7 mouse cellular contexts compared by ENCODE assay signal in the genomic region with DNA sequence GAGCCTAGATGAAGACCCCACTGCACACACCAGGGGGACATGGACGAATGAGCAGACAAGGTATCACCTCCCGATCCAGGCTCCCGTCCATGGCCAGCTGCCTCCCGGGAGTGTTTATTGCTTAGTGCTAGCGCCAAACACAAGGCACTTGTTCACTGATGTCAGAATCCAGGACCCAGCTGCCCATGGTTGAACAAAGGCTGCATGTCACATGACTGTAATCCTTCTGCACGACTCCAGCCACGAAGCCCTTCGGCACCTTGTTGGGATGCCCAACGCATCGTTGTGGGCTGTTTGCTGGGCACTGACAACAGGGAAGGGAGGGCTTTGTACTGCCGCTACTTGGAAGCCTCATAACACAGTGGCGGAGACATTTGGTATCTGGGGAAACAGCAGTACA. TPM values are rescaled to one million over a fixed set of nuclear protein-coding genes. Genes with fewer than 3 reads are reported as not detected.
DNase-seq lines count a peak whose midpoint lies in the region; ATAC-seq and TF ChIP-seq lines count a peak whose summit lies in the region.

B230104I21Rik (plus strand) TSS at position 367 of the 400 bp plus-strand sequence.

- 74% methylated on average over 12 of the region's 12 CpGs for WGBS in lung, postnatal 0 days
- 39% methylated on average over 12 of the region's 12 CpGs for WGBS in midbrain, embryonic 16.5 days

- DNase-seq in lung, postnatal 0 days (ENCODE audit: low spot score): no peak
- no peak for DNase-seq in lung, adult 18-20 months
- peak; percentile 55 to 70 for DNase-seq in layer of hippocampus, postnatal 36 days
- DNase-seq in spleen, postnatal 14 days (ENCODE audit: low spot score in 2 of 2): no peak

- no peaks in the 10 kb centered on the region; the same call in 1 of the 2 replicates for H3K4me1 ChIP-seq in lung, postnatal 0 days (ENCODE audit: insufficient read depth, low read depth, low read length)
- peaks cover 10% of the 10 kb centered on the region for H3K4me1 ChIP-seq in midbrain, embryonic 16.5 days (ENCODE audit: control insufficient read depth, insufficient read depth, low read length)

- TF ChIP-seq EP300 in lung, postnatal 0 days (IDR thresholded peaks at IDR 0.05): no peak

- no peaks in the 10 kb centered on the region for H3K27me3 ChIP-seq in lung, postnatal 0 days (replicated peaks; ENCODE audit: insufficient read depth, low read length)
- no peaks in the 10 kb centered on the region; the same call in 1 of the 2 replicates for H3K27me3 ChIP-seq in midbrain, embryonic 16.5 days (ENCODE audit: control insufficient read depth, insufficient read depth, low read depth, low read length)

- no peaks in the 10 kb centered on the region for H3K9me3 ChIP-seq in lung, postnatal 0 days (ENCODE audit: low read length)
- H3K9me3 ChIP-seq in midbrain, embryonic 16.5 days (replicated peaks; ENCODE audit: control insufficient read depth, low read length, poor library complexity, severe bottlenecking): no peaks in the 10 kb centered on the region

- H3K4me3 ChIP-seq in lung, postnatal 0 days (ENCODE audit: low read depth, low read length): no peak within 1 kb of the TSS
- H3K4me3 ChIP-seq in midbrain, embryonic 16.5 days (ENCODE audit: low read depth, low read length): 0 out of 2 replicates have a peak within 1 kb of the TSS, but pooled peaks have one; percentile 0

- H3K4me2 ChIP-seq in lung, postnatal 0 days (replicated peaks; ENCODE audit: low read depth, low read length): peak within 1 kb of the TSS; percentile 31
- peak within 1 kb of the TSS; percentile 20 for H3K4me2 ChIP-seq in midbrain, embryonic 16.5 days (ENCODE audit: low read length)

- no peaks in the 10 kb centered on the region for H3K36me3 ChIP-seq in lung, postnatal 0 days (ENCODE audit: insufficient read depth, low read length)
- no peaks in the 10 kb centered on the region for H3K36me3 ChIP-seq in midbrain, embryonic 16.5 days (ENCODE audit: control insufficient read depth, insufficient read depth, low read length)

- no peak for TF ChIP-seq CTCF in lung, postnatal 0 days (IDR thresholded peaks at IDR 0.05)

- no peak for ATAC-seq in lung, postnatal 0 days
- peak; percentile 69 for ATAC-seq in frontal cortex, adult (ENCODE audit: low TSS enrichment)
- ATAC-seq in midbrain, embryonic 16.5 days: peak; percentile 64
- no peak for ATAC-seq in megakaryocyte, adult 5-6 weeks (ENCODE audit: poor library complexity, severe bottlenecking)

- H3K27ac ChIP-seq in lung, postnatal 0 days (ENCODE audit: low read length): no peak within 1 kb of the TSS
- 0 out of 2 replicates have a peak within 1 kb of the TSS, but pooled peaks have one; percentile 20 for H3K27ac ChIP-seq in midbrain, embryonic 16.5 days (ENCODE audit: low read length)

- no peak within 1 kb of the TSS for H3K9ac ChIP-seq in lung, postnatal 0 days (replicated peaks; ENCODE audit: low read depth)
- H3K9ac ChIP-seq in midbrain, embryonic 16.5 days (ENCODE audit: low read depth, low read length): no peak within 1 kb of the TSS; the same call in 1 of the 2 replicates

RNA-seq across cellular contexts. Expression of gene B230104I21Rik, which starts in this region (rescaled TPM):
- polyA plus RNA-seq in lung, postnatal 0 days (2015; fragmentation: Nextera tagmentation; extraction: Ambion mirVana): not detected in 2 replicates
- under 1 TPM in 1 of 2 experiments, not detected in 1; 0.46 TPM for total RNA-seq in layer of hippocampus, postnatal 36 days (2021)
- polyA plus RNA-seq in midbrain, embryonic 16.5 days (2015; fragmentation: Nextera tagmentation; extraction: Ambion mirVana): 0.25 TPM in 1 of 2 replicates, not detected in the other
- not detected in 2 replicates for total RNA-seq in megakaryocyte, adult 5-6 weeks (2015)
- not detected in 2 replicates for total RNA-seq in megakaryocyte, adult 5-6 weeks (2017)

Comparison
In these comparisons a context has a peak if more than half of its experiments do, and no peak if none do; other contexts are left out.
1. Peak in DNase-seq in layer of hippocampus, postnatal 36 days; RNA of the gene not detected or under 1 TPM.
2. Peak in ATAC-seq, H3K4me3 ChIP-seq, H3K27ac ChIP-seq and H3K4me2 ChIP-seq in midbrain, embryonic 16.5 days; RNA of the gene not detected or under 1 TPM.